Mouse (Mus musculus) 3134 (cell line): Measurements from ENCODE around the gene Frmd7.

Experiments
- DNase-seq: peaks from one replicate; pipeline ENCODE4 v3.0.0-alpha.2; 2011; ENCODE audit warnings: low spot score; ENCODE audit not compliant: insufficient read length; ENCODE audit errors: extremely low read depth

Frmd7 gene

DNA sequence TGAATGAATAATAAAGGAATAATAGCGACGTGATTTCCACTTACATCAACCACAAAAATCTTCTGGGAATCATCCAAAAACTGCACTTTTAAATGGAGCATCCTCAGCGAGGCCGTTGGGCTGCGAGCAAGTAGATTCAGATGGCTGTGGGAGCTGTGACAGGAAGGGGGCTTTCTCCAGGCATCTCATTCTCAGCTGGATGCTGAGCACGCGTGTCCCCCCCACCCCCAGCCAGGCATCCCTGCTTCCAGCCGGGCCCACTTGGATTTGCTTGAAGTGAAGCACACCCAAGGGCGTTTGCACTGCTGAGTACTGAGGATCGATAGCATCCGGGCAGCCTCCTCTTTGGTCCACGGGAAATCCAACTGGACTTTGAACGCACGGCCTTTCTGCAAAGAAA is at the start of gene Frmd7:
TSS of gene Frmd7 (minus strand) at position 101 of the 400 bp plus-strand sequence.
- DNase-seq, result no peak

DNA sequence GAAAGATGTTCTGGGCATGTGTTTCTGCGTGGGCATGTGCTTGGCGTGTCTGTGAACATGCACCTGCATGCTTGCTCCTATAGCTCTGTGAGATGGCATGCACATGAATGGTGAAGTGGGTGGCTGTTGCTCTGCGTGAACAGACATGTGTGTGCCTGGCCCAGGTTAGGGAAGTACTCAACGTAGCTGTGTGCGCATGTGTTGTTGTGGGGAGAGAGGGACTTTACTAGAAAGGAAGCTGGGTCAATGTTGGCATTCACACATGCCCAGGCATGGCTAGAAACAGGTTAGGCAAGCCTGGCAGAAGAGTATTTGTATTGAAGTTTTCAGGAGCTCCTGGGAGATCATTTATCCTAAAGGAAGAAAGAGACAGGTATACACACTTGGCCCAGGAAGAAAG is 48.8 kb upstream of the Frmd7 start:
- DNase-seq, result no peak

GRCm38 (mm10) chrX:50989940-50990339 is 47.4 kb upstream of the Frmd7 start:
- DNase-seq, result no peak

GRCm38 (mm10) chrX:50988581-50988980 is 46.1 kb upstream of the Frmd7 start:
- no peak for DNase-seq

DNA sequence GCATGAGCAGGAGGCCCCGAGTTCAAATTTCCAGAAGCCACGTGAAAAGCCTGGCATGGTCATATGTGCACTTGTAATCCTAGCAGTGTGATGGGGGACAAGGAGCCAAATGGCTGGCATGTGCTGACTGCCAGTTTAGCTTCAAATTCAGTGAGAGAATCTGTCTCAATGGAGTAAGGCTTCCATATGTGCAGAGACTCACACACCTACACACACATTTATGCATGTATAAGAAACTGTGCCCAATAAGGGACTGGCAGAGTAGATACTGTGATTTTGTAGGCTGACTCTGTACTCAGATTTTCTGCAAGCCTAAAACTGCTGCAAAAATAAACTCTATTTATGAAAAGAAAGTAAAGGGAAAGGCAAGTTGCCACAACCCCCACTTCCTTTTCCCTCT is 35.9 kb upstream of the Frmd7 start:
- DNase-seq, result no peak

DNA sequence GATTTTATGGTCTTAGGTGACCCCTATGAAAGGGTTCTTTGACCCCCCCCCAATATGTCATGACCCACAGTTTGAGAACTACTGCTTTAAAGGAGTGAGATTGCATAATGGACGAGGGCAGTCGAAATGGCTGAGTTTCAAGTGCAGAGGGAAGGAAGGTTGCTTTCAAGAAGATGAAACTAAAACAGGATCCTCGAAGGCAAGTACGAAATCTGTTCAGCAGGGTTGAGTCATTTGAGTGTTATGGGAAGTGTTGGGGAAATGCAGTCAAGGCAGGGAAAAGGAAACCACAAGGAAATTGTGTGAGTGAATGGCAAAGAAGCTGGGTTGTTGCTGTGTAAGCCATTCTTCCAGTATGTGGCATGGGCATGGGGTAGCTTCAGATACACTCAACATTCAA is 29.6 kb upstream of the Frmd7 start:
- no peak for DNase-seq

DNA sequence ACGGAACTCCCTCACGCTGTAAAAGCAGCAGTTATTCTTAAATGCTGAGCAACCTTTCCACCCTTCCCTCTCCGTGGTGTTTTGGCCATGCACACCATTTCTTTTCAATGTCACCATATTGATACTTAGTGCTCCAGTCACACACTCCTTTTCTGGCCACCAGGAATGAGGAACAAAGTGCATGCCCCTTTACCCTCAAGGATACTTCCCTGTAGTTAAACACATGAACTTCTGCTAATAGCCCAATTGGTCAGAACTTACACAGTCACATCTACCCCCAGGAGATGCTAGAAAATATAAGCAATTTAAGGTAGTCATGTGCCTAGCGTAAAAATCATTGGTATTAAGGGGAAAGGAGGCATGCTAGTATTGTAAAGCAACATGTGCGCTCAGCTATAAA is 27.4 kb upstream of the Frmd7 start:
- no peak for DNase-seq

DNA sequence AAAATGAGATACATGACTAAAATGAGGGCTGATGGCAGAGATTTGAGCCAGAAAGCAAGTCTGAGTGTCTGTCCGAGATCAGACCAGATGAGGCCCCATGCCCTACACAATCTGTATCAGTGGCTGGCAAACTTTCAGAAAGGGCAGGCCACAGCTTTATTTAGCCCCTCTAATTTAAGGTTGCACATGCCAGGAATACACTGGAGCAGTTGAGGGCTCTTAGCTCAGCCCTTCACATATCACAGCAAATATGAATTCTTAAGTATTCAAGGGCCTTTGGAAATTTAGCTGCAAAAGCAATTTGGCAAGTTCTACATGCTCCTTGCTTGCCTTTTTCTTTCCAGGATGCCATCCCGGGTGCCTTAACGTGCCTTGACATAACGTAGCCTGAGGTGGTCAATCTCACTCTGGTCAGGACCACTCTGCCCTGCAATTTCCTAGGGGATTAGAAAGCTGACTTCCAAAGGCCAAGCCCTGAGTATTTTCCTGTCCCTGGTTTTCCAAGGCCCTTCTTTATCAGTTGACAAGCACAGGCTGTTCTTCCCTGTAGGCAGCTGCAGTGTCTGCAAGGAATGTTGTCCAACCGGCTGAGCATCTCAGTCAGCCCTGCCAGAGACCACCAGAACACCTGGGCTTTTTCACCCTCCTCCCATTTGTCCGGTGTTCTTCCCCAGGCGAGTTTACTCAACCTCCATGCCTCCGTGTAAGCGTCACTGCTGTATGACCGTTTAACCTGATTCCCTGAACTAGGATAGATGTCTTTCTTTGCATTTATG is 25.8 kb upstream of the Frmd7 start:
- no peak for DNase-seq

DNA sequence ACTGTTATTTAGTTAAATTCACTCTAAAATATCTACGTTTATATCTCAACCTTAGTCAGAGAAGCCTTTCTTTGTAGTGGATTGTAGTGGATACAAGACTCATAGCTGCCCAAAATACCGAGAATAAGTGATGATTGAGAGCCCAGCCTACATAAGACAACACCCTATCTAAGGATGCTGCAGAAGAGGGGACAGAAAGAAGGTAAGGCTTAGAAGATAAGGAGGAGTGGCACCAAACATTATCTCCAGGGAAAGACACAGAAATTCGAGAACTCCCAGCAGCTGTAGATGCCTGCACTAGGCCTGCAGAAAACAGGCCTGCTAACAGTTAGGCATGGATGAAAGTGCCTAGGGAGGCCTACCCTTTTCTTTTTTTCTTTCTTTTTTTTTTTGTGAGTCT is 22.6 kb upstream of the Frmd7 start:
- DNase-seq, result no peak

DNA sequence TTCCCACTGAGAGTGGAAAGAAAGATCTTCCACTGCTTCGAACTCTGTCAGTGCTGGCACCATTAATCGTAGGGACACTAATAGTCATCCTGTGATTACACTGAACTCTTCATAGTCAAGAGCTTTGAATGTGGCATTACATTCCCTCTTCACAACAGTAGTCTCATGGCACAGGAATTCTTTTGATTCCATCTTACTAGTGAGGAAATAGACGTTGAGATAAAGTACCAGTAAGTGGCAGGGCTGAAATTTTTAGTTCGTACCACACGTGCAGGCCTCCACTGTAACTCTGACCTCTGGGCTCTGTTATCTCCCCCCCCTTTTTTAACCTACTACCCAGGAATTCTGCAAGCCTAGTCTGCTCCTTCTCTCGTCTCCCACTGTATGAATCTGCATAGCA is 20.4 kb upstream of the Frmd7 start:
- DNase-seq, result no peak

DNA sequence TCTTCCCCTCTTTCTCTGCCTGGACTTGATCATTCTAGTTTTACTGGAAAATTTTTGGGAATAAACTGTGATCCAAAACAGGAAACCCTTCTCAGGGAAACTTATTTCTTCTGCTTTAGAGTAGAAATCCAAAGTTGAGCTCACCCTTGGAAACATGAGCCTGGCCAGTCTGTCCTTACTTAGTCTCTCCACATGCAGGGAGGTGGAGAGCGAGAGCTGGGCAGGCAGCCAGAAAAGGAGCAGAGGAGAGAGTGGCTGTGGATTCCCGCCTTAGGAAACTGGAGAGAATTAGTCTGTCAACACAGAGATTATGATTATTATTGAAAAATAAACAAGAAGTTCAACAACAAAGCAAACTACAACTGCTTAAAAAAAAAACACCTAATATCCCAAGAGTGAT is 6.1 kb upstream of the Frmd7 start:
- no peak for DNase-seq

GRCm38 (mm10) chrX:50948116-50948515 is 5.6 kb upstream of the Frmd7 start:
- no peak for DNase-seq

- no peak for DNase-seq
Measured at GRCm38 (mm10) chrX:50937117-50937516, 5.4 kb downstream of the Frmd7 start.

- no peak for DNase-seq
Measured at GRCm38 (mm10) chrX:50930309-50930708, 12.2 kb downstream of the Frmd7 start.

GRCm38 (mm10) chrX:50926893-50927545 is 15.5 kb downstream of the Frmd7 start:
- DNase-seq, result no peak

DNA sequence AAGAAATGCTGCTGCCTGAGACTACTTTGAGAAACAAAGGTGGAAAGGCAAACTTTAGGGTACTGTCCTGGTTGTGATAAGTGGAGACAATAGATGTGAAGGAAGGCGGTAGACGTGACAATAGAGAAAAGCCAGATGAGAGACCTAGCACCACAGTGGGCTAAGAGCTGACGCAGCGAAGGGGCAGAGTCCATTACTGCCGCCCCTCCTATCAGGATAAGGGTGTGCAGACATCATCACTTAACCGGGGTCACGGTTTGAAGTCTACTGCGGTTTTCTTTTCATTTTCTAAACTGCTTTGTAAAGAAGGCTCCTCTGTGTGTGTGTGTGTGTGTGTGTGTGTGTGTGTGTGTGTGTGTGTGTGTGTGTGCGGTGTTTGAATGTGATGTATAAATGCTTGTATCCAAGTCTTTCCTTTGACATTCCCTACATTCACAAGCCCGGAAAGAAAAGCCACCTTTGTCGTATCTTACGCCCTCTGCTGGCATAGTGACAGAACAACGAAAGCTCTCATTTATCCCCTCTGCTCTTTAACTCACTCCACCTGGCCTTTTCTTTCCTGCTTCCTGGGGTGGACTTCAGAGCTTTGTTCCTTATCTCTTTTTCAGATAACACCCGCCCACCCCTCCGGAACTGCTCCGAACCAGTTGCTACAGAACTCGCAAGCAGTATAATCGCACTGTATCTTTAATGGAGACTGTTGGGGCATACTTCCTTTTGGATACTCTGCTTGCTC is 17.7 kb downstream of the Frmd7 start:
- DNase-seq, result no peak

DNA sequence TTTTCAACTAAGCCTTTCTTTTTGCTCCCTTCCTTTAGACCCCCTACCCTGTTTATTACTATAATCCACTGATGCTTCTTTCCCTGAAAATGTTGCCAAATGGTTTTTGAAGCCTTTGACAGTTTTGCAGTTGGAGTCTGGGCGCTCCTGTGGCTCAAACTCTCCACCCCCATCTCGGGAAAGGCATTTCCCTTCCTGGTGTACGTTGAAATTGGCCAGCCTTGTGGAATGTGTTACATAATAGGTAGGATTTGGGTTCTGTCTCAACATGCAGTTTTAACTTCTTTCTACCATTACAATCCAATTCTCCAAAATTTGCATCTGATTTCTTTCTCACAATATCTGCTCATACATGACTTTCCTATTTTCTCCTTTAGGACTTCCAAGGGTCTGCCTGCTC is 23.8 kb downstream of the Frmd7 start:
- DNase-seq, result no peak

- DNase-seq, result no peak
Measured at GRCm38 (mm10) chrX:50917389-50917788, 25.1 kb downstream of the Frmd7 start.

- no peak for DNase-seq
Measured at GRCm38 (mm10) chrX:50909915-50910314, 32.6 kb downstream of the Frmd7 start.

- DNase-seq, result no peak
Measured at GRCm38 (mm10) chrX:50903497-50903896, 39.0 kb downstream of the Frmd7 start.

DNA sequence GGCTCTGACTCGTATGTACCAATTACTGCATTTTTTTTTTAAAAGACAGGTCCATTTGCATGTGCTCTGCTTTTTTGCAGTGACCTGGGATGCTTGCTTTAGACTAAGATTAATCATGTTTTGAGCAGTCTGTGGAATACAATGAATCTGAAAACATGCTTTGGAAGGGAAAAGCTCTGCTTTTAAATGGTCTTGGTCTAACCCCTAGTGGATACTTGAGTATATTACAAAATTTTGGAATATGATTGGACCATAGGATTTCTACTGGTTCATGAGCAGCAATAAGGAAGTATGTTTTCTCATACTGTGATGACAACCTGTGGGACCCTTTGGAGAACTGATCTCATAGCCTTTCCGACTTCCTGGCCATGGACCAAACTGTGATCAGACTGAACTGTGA is 54.5 kb downstream of the Frmd7 start:
- DNase-seq, result no peak
